Mouse (Mus musculus) frontal cortex, postnatal 36 days (tissue): ENCODE results near the gene Ceacam3.
A peak's percentile ranks its signal among the peaks of the same experiment; 100 is the strongest.
"Not testable (repeated sequence)": the region's sequence is repeated elsewhere in the genome, so short reads cannot be mapped to it uniquely, and the experiment has no call there.

Experiments
- DNase-seq, 2 experiments: peaks; one replicate each; pipeline ENCODE4 v3.0.0; 2022; ENCODE audit warnings: low spot score in 2 of 2

Ceacam3 gene

GRCm38 (mm10) chr7:17149931-17150330 is at the start of gene Ceacam3:
TSS of gene Ceacam3 (plus strand) at chr7:17150282.
- DNase-seq: no peak

DNA sequence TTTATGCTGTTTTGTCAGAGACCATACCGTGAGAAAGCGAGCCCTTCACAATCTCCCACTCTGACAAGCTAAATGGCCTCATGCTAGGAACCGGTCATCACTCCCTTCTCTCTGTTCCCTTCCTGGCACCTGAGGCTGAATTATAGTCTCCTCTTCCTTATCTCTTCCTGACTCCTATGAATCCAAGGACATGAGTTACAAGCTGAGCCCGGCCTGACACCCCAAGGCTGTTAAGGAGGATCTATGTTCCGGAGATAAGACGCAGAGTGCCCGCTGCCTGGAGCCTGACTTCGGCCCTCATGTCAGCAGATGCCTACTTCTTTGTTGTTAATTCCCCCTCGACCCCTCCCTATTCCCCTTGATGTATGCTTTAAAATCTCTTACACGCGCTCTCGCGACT is 48.5 kb upstream of the Ceacam3 start:
- not testable (repeated sequence) for DNase-seq

- DNase-seq: no peak
These were observed 14.8 kb upstream of the Ceacam3 start for GRCm38 (mm10) chr7:17135307-17135706.

GRCm38 (mm10) chr7:17155634-17156033 is 5.6 kb downstream of the Ceacam3 start:
- DNase-seq: peak in 1 of 2 experiments; percentile 1

DNA sequence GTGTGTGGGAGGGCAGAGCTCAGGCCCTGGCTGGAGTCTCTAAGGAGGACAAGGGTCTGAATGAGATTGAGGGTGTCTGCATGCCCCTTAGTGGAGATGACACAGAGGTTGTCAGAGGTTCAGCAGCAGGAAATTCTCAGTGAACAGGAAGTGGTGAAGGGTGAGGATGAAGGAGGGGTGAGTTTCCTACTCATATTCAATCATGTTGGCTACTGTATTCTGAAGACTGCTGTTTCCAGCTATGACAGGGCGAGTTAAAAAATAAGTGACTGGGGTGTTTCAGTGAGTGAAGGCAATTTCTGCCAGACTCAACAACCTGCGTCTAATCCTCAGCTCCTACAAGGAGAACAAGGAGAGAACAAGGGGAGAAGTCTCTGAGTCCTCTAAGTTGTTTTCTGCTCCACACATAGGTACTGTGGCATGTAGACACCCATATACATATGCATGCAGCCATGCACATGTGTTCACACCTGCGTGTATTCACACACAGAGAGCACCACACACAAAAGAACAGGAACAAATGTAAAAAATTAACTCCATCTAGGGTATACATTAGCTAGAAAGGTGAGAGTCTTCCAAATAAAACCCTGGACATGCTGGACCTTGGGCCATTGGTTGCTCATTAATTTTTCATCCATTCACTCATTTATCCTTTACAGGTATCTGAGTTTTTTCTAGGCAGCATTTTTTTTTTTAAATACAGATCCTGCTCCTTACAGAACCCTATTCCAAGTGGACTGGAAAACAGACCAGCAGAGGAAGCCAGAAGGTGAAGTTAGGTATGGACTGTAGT is 7.0 kb downstream of the Ceacam3 start:
- DNase-seq: no peak

GRCm38 (mm10) chr7:17159011-17159410 is 8.9 kb downstream of the Ceacam3 start:
- DNase-seq: no peak

DNA sequence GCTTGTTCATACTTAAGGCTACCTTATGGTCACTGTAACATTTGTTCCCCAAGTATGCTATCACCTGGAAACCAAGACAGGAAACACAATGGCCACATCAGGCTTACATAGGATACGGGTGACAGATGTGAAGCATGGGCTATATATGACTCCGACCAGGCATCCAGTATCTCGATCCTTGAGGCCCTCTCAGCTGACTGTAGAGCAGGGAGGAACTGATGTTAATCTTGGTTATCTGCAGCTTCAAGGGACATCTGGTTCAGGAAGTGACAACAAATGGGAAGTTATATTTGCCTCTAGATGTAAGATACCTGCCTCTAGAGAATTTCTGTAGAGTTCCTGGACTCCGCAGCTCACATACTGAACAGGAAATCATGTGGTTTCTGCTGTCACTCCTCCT is 21.7 kb downstream of the Ceacam3 start:
- no peak for DNase-seq

DNA sequence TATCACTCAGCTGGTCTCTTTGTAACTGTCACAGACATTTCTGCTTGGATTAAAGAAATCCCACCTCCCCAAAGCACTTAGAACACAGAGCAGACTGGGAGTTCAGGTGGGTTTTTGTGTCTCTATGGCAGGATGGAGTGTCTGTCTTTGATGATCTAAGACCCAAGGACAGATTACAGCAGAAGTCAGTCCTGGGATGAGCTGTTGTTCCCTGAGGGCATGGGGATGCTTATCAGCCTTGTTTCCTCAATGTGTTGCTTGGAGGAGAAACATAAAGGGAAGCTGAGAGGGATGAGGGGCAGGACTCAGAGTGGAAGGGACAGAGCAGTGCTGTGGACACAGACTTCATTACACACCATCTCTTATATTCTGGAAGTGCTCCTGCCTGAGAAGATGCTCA is 53.1 kb downstream of the Ceacam3 start, which contains the start of gene Psg29:
Gene Psg29 (plus strand): TSS at position 301 of the 400 bp plus-strand sequence.
- no peak for DNase-seq

DNA sequence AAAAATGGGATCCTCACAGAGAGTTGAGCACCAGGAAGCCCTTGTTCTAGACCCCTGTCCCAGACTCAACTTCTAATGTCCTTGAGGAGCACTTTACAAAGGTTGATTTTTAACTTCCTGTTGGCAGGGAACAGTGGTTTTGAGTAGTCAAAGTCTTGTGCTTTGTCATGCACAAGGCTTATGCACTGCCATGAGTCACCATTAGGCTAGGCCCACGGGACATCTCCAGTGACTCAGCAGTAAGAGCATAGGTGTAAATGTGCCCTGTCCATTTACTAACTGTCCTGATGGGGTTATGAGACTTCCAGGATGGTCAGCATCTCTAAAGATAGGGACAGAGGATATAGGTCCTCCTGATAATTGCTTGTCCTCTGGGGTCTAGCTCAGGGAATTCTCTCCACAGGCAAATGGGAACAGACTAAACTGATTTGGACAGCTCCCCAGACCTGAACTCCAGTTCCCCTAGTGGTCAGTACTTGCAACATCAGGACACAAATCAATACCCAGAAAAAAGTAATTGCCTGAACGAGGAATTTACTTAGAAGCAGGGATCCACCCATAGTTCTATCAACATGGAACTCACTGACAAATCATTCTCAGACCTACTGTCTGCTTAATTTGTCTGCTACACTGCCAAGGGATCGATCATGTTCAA is 55.6 kb downstream of the Ceacam3 start:
- DNase-seq: no peak
